Mouse (Mus musculus) ES-E14 (cell line): ENCODE measurements around the gene Mdga1. TPM values are rescaled to one million over a fixed set of nuclear protein-coding genes. Genes with fewer than 3 reads are reported as not detected.

Experiments used
- DNase-seq: peaks from one replicate; pipeline ENCODE4 v3.0.0-alpha.2; 2013; ENCODE audit warnings: low read depth, low spot score
- H3K27ac ChIP-seq: 2 replicates; pipeline ENCODE4 v1.5.1; 2012; ENCODE audit warnings: low read depth, mild to moderate bottlenecking, low read length, moderate library complexity, mixed read lengths; ENCODE audit not compliant: poor library complexity, insufficient read depth, severe bottlenecking
- H3K36me3 ChIP-seq: 2 replicates; pipeline ENCODE4 v1.6.1; 2012; ENCODE audit warnings: mild to moderate bottlenecking, low read length, moderate library complexity, mixed read lengths; ENCODE audit not compliant: control insufficient read depth, poor library complexity, insufficient read depth, severe bottlenecking
- H3K4me1 ChIP-seq, 2 experiments: fragments of 150-350 bp in 1 of 2; sonication (generic) in 1 of 2; 2 replicates each; pipeline ENCODE4 v1.6.1; 2012; ENCODE audit warnings: low read length in 2 of 2, mild to moderate bottlenecking in 1 of 2, mixed read lengths in 1 of 2; ENCODE audit not compliant: control insufficient read depth in 2 of 2, insufficient read depth in 2 of 2, poor library complexity in 1 of 2
- H3K4me3 ChIP-seq, 2 experiments: fragments of 150-350 bp in 1 of 2; sonication (generic) in 1 of 2; 2 replicates each; pipeline ENCODE4 v1.5.1; 2012; ENCODE audit warnings: low read length in 2 of 2, low read depth in 1 of 2, mild to moderate bottlenecking in 1 of 2, mixed read lengths in 1 of 2; ENCODE audit not compliant: insufficient read depth in 1 of 2, poor library complexity in 1 of 2, severe bottlenecking in 1 of 2
- H3K9ac ChIP-seq: 2 replicates; pipeline ENCODE4 v1.6.1; 2012; ENCODE audit warnings: low read depth, mild to moderate bottlenecking, low read length, mixed read lengths; ENCODE audit not compliant: poor library complexity, insufficient read depth, severe bottlenecking
- H3K9me3 ChIP-seq: fragments of 150-350 bp; sonication (generic); 2 replicates; pipeline ENCODE4 v1.6.1; 2012; ENCODE audit warnings: low read depth, mild to moderate bottlenecking, low read length; ENCODE audit not compliant: control insufficient read depth, insufficient read depth
- CHD2 ChIP-seq: IDR thresholded peaks from 2 replicates; pipeline ENCODE4 v1.6.1; 2014; ENCODE audit warnings: mild to moderate bottlenecking, low read depth, low read length, inconsistent platforms
- HCFC1 ChIP-seq: IDR thresholded peaks from 2 replicates; pipeline ENCODE4 v1.6.1; 2012; ENCODE audit warnings: low read length, inconsistent platforms, borderline replicate concordance; ENCODE audit not compliant: insufficient read depth
- MAFK ChIP-seq: IDR thresholded peaks from 2 replicates; pipeline ENCODE4 v1.6.1; 2014; ENCODE audit warnings: mild to moderate bottlenecking, low read depth, low read length, inconsistent platforms; ENCODE audit not compliant: insufficient read depth
- ZC3H11A ChIP-seq: IDR thresholded peaks from 2 replicates; pipeline ENCODE4 v1.6.1; 2012; ENCODE audit warnings: low read depth, mild to moderate bottlenecking, inconsistent platforms, low read length, borderline replicate concordance
- ZNF384 ChIP-seq: IDR thresholded peaks from 2 replicates; pipeline ENCODE4 v1.6.1; 2012; ENCODE audit warnings: low read depth, low read length, inconsistent platforms
- in situ Hi-C, 2 experiments: fragments of 600-800 bp; cut with MboI; formaldehyde crosslinking; loops; one replicate each; pipeline ENCODE4 v1.15.1; 2025; ENCODE audit warnings: low sequenced_read_pairs in 2 of 2, inconsistent platforms in 1 of 2; ENCODE audit not compliant: unreplicated experiment in 2 of 2
- total RNA-seq: library from RNA; depleted of rRNA; stranded (reverse); fragments of 300-350 nt; gene quantifications from 2 replicates; pipeline ENCODE4 v1.2.3, GENCODE M21; 2012

Mdga1 gene
- total RNA-seq, 1 experiment = 7.1 TPM

- TF ChIP-seq ZNF384 = no peak
- TF ChIP-seq CHD2 = no peak
- TF ChIP-seq ZC3H11A = no peak
- TF ChIP-seq HCFC1 = no peak
- TF ChIP-seq MAFK = no peak
- Histone ChIP-seq H3K4me3 (no peak overlapping the region), H3K27ac (no peak overlapping the region), H3K36me3 (no peaks in the 10 kb centered on the region), H3K9ac (no peak overlapping the region), H3K9me3 (no peaks in the 10 kb centered on the region), H3K4me1 (peaks cover 0 to 4% of the 10 kb centered on the region in 2 experiments; a peak in 1 of 4 replicates)
- DNase-seq = peak; percentile 48
- in situ Hi-C loops = no loop called here
Observed at GRCm38 (mm10) chr17:29925608-29926606, 44.0 kb downstream of the Mdga1 start.

GRCm38 (mm10) chr17:29920089-29920488 is 49.8 kb downstream of the Mdga1 start:
- H3K36me3 ChIP-seq = no peaks in the 10 kb centered on the region
- in situ Hi-C loops = no loop called here

GRCm38 (mm10) chr17:29919552-29919920 is 50.4 kb downstream of the Mdga1 start:
- Histone ChIP-seq H3K27ac (no peak overlapping the region), H3K4me3 (no peak overlapping the region), H3K36me3 (no peaks in the 10 kb centered on the region), H3K9ac (no peak overlapping the region), H3K9me3 (no peaks in the 10 kb centered on the region), H3K4me1 (no peaks in the 10 kb centered on the region)
- in situ Hi-C loops = no loop called here
- TF ChIP-seq ZNF384 (no peak), HCFC1 (no peak), CHD2 (no peak), ZC3H11A (no peak), MAFK (no peak)
- no peak for DNase-seq

More at GRCm38 (mm10) chr17:29920089-29920488, 49.8 kb downstream of the Mdga1 start:
- Histone ChIP-seq H3K4me1 (no peaks in the 10 kb centered on the region), H3K9ac (no peak overlapping the region), H3K27ac (no peak overlapping the region), H3K9me3 (no peaks in the 10 kb centered on the region), H3K4me3 (no peak overlapping the region)
- DNase-seq = no peak
- TF ChIP-seq ZC3H11A = no peak
- no peak for TF ChIP-seq ZNF384
- TF ChIP-seq HCFC1 = no peak
- no peak for TF ChIP-seq MAFK
- TF ChIP-seq CHD2 = no peak

- no peak overlapping the region for H3K4me3 ChIP-seq
- no peak for DNase-seq
- no peaks in the 10 kb centered on the region for H3K9me3 ChIP-seq
- TF ChIP-seq ZNF384 = no peak
- no peak for TF ChIP-seq MAFK
- TF ChIP-seq ZC3H11A = no peak
- no peak for TF ChIP-seq HCFC1
- TF ChIP-seq CHD2 = no peak
- no peaks in the 10 kb centered on the region for H3K4me1 ChIP-seq
- no peaks in the 10 kb centered on the region for H3K36me3 ChIP-seq
- no peak overlapping the region for H3K9ac ChIP-seq
- in situ Hi-C loops = no loop called here
- no peak overlapping the region for H3K27ac ChIP-seq
Observed at GRCm38 (mm10) chr17:29918791-29919551, 50.9 kb downstream of the Mdga1 start.
